Mouse (Mus musculus) stomach, embryonic 16.5 days (tissue): ENCODE results near the gene Gtf2h2. TPM values are rescaled to one million over a fixed set of nuclear protein-coding genes. Genes with fewer than 3 reads are reported as not detected.
"Not testable (repeated sequence)": the region's sequence is repeated elsewhere in the genome, so short reads cannot be mapped to it uniquely, and the experiment has no call there.

Experiments used
- ATAC-seq: fragments of 200-750 bp; cut with Nextera tagmentation; 2 replicates; pipeline ENCODE4 v1.8.0; 2017; ENCODE audit warnings: moderate number of reproducible peaks, moderate TSS enrichment; ENCODE audit not compliant: insufficient read depth, low FRiP score
- H3K27ac ChIP-seq: fragments of 300-500 bp; sonication (generic); 2 replicates; pipeline ENCODE4 v1.5.1; 2014; ENCODE audit warnings: low read length
- H3K27me3 ChIP-seq: fragments of 300-500 bp; sonication (generic); 2 replicates; pipeline ENCODE4 v1.6.1; 2014; ENCODE audit warnings: low read length, control low read depth, mixed read lengths; ENCODE audit not compliant: control insufficient read depth, insufficient read depth
- H3K36me3 ChIP-seq: fragments of 300-500 bp; sonication (generic); 2 replicates; pipeline ENCODE4 v1.6.1; 2014; ENCODE audit warnings: low read length; ENCODE audit not compliant: control insufficient read depth, insufficient read depth
- H3K4me1 ChIP-seq: fragments of 300-500 bp; sonication (generic); 2 replicates; pipeline ENCODE4 v1.6.1; 2014; ENCODE audit warnings: low read length, control low read depth, mixed read lengths; ENCODE audit not compliant: control insufficient read depth, insufficient read depth
- H3K4me2 ChIP-seq: fragments of 300-500 bp; sonication (generic); 2 replicates; pipeline ENCODE4 v1.6.1; 2014; ENCODE audit warnings: low read depth, low read length, mixed read lengths
- H3K4me3 ChIP-seq: fragments of 300-500 bp; sonication (generic); replicated peaks from 2 replicates; pipeline ENCODE4 v1.5.1; 2014; ENCODE audit warnings: mild to moderate bottlenecking, low read length
- H3K9ac ChIP-seq: fragments of 300-500 bp; sonication (generic); 2 replicates; pipeline ENCODE4 v1.6.1; 2014; ENCODE audit warnings: low read length
- H3K9me3 ChIP-seq: fragments of 300-500 bp; sonication (generic); replicated peaks from 2 replicates; pipeline ENCODE4 v1.6.1; 2016; ENCODE audit warnings: low read length, control low read depth; ENCODE audit not compliant: control insufficient read depth
- WGBS: fragments of 180-500 bp; shearing (Covaris S2); extraction: QIAGEN DNeasy Blood & Tissue Kit; methylation state at CpG from one replicate; pipeline ENCODE4 v1.1.7; 2014; 5-methylcytosine and 5-hydroxymethylcytosine counted together
- polyA plus RNA-seq: library from polyadenylated mRNA; unstranded; fragments of >200 nt; fragmentation: Nextera tagmentation; extraction: Ambion mirVana; gene quantifications from 2 replicates; pipeline ENCODE4 v1.2.1, GENCODE M21; 2015

Gene Gtf2h2
- polyA plus RNA-seq, 1 experiment from 2014 or later = 58.6 TPM

GRCm38 (mm10) chr13:100519162-100519561 lies 26.8 kb upstream of the Gtf2h2 start:
- no peak overlapping the region for H3K4me2 ChIP-seq
- no peaks in the 10 kb centered on the region for H3K27me3 ChIP-seq
- no peak for ATAC-seq
- peak overlapping the region; percentile 70 for H3K27ac ChIP-seq
- H3K4me3 ChIP-seq = no peak overlapping the region
- no peak overlapping the region for H3K9ac ChIP-seq
- no peaks in the 10 kb centered on the region for H3K36me3 ChIP-seq
- H3K9me3 ChIP-seq = no peaks in the 10 kb centered on the region
- 64% methylated on average over 2 of the region's 2 CpGs for WGBS
- H3K4me1 ChIP-seq = peaks cover 5% of the 10 kb centered on the region

GRCm38 (mm10) chr13:100518191-100518590 lies 25.8 kb upstream of the Gtf2h2 start:
- H3K27me3 ChIP-seq = no peaks in the 10 kb centered on the region
- H3K27ac ChIP-seq = peak overlapping the region; percentile 70
- H3K36me3 ChIP-seq = no peaks in the 10 kb centered on the region
- peaks cover 5% of the 10 kb centered on the region for H3K4me1 ChIP-seq
- H3K9ac ChIP-seq = no peak overlapping the region
- H3K9me3 ChIP-seq = no peaks in the 10 kb centered on the region
- no peak overlapping the region for H3K4me2 ChIP-seq
- WGBS = 61% methylated on average over 6 of the region's 6 CpGs
- no peak; the same call in 1 of the 2 replicates for ATAC-seq
- no peak overlapping the region for H3K4me3 ChIP-seq

DNA sequence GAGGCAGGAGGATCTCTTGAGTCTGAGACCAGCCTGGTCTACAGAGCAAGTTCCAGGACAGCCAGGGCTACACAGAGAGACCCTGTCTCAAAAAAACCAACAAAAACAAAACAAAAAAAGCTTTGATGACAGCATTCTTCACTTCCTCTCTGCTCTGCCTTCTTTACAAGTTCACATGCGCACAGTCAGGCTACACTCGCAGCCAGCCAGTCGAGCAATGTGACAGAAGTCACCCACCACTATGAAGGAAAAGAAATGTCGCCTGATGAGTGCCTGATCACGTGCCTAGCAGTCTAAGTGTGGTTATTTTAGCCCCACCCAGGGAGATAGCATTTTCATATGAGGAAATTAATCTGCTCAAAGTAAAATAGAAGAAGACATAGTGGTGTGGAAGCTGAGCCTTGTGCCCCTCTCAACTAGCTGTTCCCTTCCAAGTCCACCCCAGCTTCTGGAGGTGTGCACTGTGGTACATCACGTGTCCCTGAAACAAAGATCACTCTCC lies 25.3 kb upstream of the Gtf2h2 start:
- no peak overlapping the region for H3K4me2 ChIP-seq
- no peak overlapping the region for H3K4me3 ChIP-seq
- no peak overlapping the region for H3K9ac ChIP-seq
- H3K27me3 ChIP-seq = no peaks in the 10 kb centered on the region
- peak; percentile 4; the same call in 1 of the 2 replicates for ATAC-seq
- H3K9me3 ChIP-seq = no peaks in the 10 kb centered on the region
- H3K27ac ChIP-seq = peak overlapping the region; percentile 70
- H3K4me1 ChIP-seq = peaks cover 5% of the 10 kb centered on the region
- WGBS = 69% methylated on average over 6 of the region's 6 CpGs
- H3K36me3 ChIP-seq = no peaks in the 10 kb centered on the region

GRCm38 (mm10) chr13:100516213-100517105 lies 24.1 kb upstream of the Gtf2h2 start:
- Histone ChIP-seq H3K4me2 (0 out of 2 replicates have a peak overlapping the region, but pooled peaks have one; percentile 2), H3K4me1 (peaks cover 5% of the 10 kb centered on the region), H3K36me3 (no peaks in the 10 kb centered on the region), H3K27ac (peak overlapping the region; percentile 70), H3K9me3 (no peaks in the 10 kb centered on the region), H3K27me3 (no peaks in the 10 kb centered on the region), H3K4me3 (no peak overlapping the region), H3K9ac (no peak overlapping the region; the same call in 1 of the 2 replicates)
- ATAC-seq = peak; percentile 86; the same call in 1 of the 2 replicates
- 51% methylated on average over 12 of the region's 12 CpGs for WGBS

GRCm38 (mm10) chr13:100512792-100513191 lies 20.4 kb upstream of the Gtf2h2 start:
- Histone ChIP-seq H3K4me2 (no peak overlapping the region), H3K27me3 (no peaks in the 10 kb centered on the region), H3K4me1 (peaks cover 5% of the 10 kb centered on the region), H3K9ac (no peak overlapping the region), H3K4me3 (no peak overlapping the region), H3K27ac (no peak overlapping the region), H3K9me3 (no peaks in the 10 kb centered on the region), H3K36me3 (no peaks in the 10 kb centered on the region)
- 89% methylated on average over 2 of the region's 2 CpGs for WGBS
- no peak for ATAC-seq

- Histone ChIP-seq H3K9me3 (no peaks in the 10 kb centered on the region), H3K4me2 (no peak overlapping the region), H3K9ac (no peak overlapping the region), H3K36me3 (no peaks in the 10 kb centered on the region), H3K27me3 (no peaks in the 10 kb centered on the region), H3K27ac (no peak overlapping the region), H3K4me1 (peaks cover 5% of the 10 kb centered on the region), H3K4me3 (no peak overlapping the region)
- no peak for ATAC-seq
- 60% methylated on average over 4 of the region's 4 CpGs for WGBS
Measured at GRCm38 (mm10) chr13:100511860-100512364, 19.5 kb upstream of the Gtf2h2 start.

- H3K4me2 ChIP-seq = no peak overlapping the region
- no peak overlapping the region for H3K27ac ChIP-seq
Measured at GRCm38 (mm10) chr13:100511146-100511859, 18.9 kb upstream of the Gtf2h2 start.

DNA sequence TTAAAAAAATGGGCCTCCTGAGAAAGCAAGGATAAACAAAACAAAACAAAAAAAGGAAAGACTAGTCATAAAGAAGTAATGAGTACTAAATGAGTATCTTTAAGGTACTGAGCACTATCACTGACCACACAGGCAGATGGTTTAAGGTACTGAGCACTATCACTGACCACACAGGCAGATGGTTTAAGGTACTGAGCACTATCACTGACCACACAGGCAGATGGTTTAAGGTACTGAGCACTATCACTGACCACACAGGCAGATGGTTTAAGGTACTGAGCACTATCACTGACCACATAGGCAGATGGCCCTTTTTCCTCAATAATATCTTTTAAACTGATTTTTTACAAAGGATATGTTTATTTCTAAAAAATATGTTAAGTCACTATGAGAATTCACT lies 7.2 kb upstream of the Gtf2h2 start:
- H3K4me3 ChIP-seq, H3K4me1 ChIP-seq, H3K4me2 ChIP-seq, ATAC-seq, H3K36me3 ChIP-seq, H3K9ac ChIP-seq, H3K27ac ChIP-seq, H3K27me3 ChIP-seq, H3K9me3 ChIP-seq: not testable (repeated sequence)

More at GRCm38 (mm10) chr13:100511146-100511859, 18.9 kb upstream of the Gtf2h2 start:
- H3K27me3 ChIP-seq = no peaks in the 10 kb centered on the region
- H3K9me3 ChIP-seq = no peaks in the 10 kb centered on the region
- no peak overlapping the region for H3K4me3 ChIP-seq
- ATAC-seq = no peak
- H3K9ac ChIP-seq = no peak overlapping the region
- H3K36me3 ChIP-seq = no peaks in the 10 kb centered on the region
- WGBS = 73% methylated on average over 7 of the region's 7 CpGs
- peaks cover 2% of the 10 kb centered on the region for H3K4me1 ChIP-seq

- WGBS = 84% methylated on average over 4 of the region's 4 CpGs
- no peak overlapping the region for H3K4me2 ChIP-seq
- no peak for ATAC-seq
Measured at GRCm38 (mm10) chr13:100495337-100495736, 3.0 kb upstream of the Gtf2h2 start.

More at GRCm38 (mm10) chr13:100495337-100495736, 3.0 kb upstream of the Gtf2h2 start:
- H3K9me3 ChIP-seq = no peaks in the 10 kb centered on the region
- no peak overlapping the region for H3K9ac ChIP-seq
- H3K27me3 ChIP-seq = no peaks in the 10 kb centered on the region
- no peak overlapping the region for H3K27ac ChIP-seq
- H3K4me3 ChIP-seq = no peak overlapping the region
- H3K4me1 ChIP-seq = peaks cover 3% of the 10 kb centered on the region; the same call in 1 of the 2 replicates
- no peaks in the 10 kb centered on the region for H3K36me3 ChIP-seq
